Mouse (Mus musculus) mouse embryonic stem cell (cell line): ENCODE results near the gene Themis3.
"Not testable (repeated sequence)": the region's sequence is repeated elsewhere in the genome, so short reads cannot be mapped to it uniquely, and the experiment has no call there.

Experiments
- in situ Hi-C, 2 experiments: fragments of 300-500 bp; cut with MboI; formaldehyde crosslinking; loops; 1 replicate in 1 of 2; 3 replicates in 1 of 2; pipeline ENCODE4 v1.14.3; 2019 to 2020; ENCODE audit warnings: low sequenced_read_pairs in 2 of 2, low pct_unique_long_range_greater_than_20kb in 1 of 2, mixed read lengths in 1 of 2; ENCODE audit not compliant: unreplicated experiment in 1 of 2

The Themis3 gene

GRCm38 (mm10) chr17:66564213-66564612 lies 30.2 kb downstream of the Themis3 start:
- in situ Hi-C loops: no loop called here

GRCm38 (mm10) chr17:66563551-66563950 lies 30.9 kb downstream of the Themis3 start:
- in situ Hi-C loops: no loop called here

- in situ Hi-C loops: no loop called here
These were observed 33.0 kb downstream of the Themis3 start for GRCm38 (mm10) chr17:66561380-66561779.

GRCm38 (mm10) chr17:66558404-66559317 lies 35.8 kb downstream of the Themis3 start:
- in situ Hi-C loops: no loop called here

- in situ Hi-C loops: no loop called here
These were observed 41.7 kb downstream of the Themis3 start for GRCm38 (mm10) chr17:66552690-66553089.

- in situ Hi-C loops: no loop called here
These were observed 43.9 kb downstream of the Themis3 start for GRCm38 (mm10) chr17:66550486-66550885.

- in situ Hi-C loops: no loop called here
These were observed 62.1 kb downstream of the Themis3 start for GRCm38 (mm10) chr17:66532285-66532684.

GRCm38 (mm10) chr17:66523396-66523795 lies 71.0 kb downstream of the Themis3 start:
- in situ Hi-C loops: no loop called here

- in situ Hi-C loops: not testable (repeated sequence)
These were observed 71.8 kb downstream of the Themis3 start for GRCm38 (mm10) chr17:66522631-66523030.

- in situ Hi-C loops: no loop called here
These were observed 74.6 kb downstream of the Themis3 start, which contains the start of gene Rab12 for GRCm38 (mm10) chr17:66519554-66520553. Rab12 (minus strand) TSS chr17:66519729.

GRCm38 (mm10) chr17:66518877-66519553 lies 75.4 kb downstream of the Themis3 start:
- in situ Hi-C loops: no loop called here

GRCm38 (mm10) chr17:66516953-66517352 lies 77.5 kb downstream of the Themis3 start:
- in situ Hi-C loops: no loop called here

GRCm38 (mm10) chr17:66514288-66514995 lies 80.0 kb downstream of the Themis3 start:
- in situ Hi-C loops: no loop called here

- in situ Hi-C loops: no loop called here
These were observed 82.0 kb downstream of the Themis3 start for GRCm38 (mm10) chr17:66512202-66512956.

- in situ Hi-C loops: no loop called here
These were observed 84.2 kb downstream of the Themis3 start for GRCm38 (mm10) chr17:66510221-66510683.

- in situ Hi-C loops: no loop called here
These were observed 87.1 kb downstream of the Themis3 start for GRCm38 (mm10) chr17:66507049-66507954.
